Mouse (Mus musculus): ENCODE results near the gene Heg1. TPM values are rescaled to one million over a fixed set of nuclear protein-coding genes. Genes with fewer than 3 reads are reported as not detected.

Heg1 gene
- polyA plus RNA-seq, 1 experiment from 2014 or later: 19.9 TPM

DNA sequence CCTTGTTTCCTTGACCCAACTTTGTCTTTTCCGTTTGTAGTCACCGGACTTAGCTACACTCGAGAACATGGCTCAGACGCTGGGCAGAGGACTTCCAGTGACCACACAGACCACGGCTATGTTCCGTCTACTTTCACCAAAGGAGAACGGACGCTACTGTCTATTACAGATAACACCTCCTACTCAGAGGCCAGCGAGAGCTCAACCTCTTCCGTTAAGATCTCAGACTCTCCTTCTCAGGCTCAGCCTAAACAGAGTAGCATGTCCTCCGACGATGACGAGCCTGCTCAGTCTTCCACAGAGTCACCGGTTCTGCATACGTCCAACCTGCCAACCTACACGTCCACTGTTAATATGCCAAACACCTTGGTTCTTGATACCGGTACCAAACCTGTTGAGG lies 42.1 kb downstream of the Heg1 start:
- no peak for ATAC-seq (ENCODE audit: low FRiP score, low read depth)
- no peak overlapping the region for H3K9ac ChIP-seq
- peaks cover 55% of the 10 kb centered on the region for H3K36me3 ChIP-seq
- 92% methylated on average over 17 of the region's 17 CpGs for WGBS
- 0 out of 2 replicates have a peak, but pooled peaks cover 5% of the 10 kb centered on the region for H3K9me3 ChIP-seq
- no peaks in the 10 kb centered on the region for H3K4me1 ChIP-seq
- H3K27ac ChIP-seq: no peak overlapping the region
- H3K4me2 ChIP-seq (replicated peaks): no peak overlapping the region
- no peak overlapping the region for H3K4me3 ChIP-seq
- no peaks in the 10 kb centered on the region for H3K27me3 ChIP-seq (replicated peaks)

DNA sequence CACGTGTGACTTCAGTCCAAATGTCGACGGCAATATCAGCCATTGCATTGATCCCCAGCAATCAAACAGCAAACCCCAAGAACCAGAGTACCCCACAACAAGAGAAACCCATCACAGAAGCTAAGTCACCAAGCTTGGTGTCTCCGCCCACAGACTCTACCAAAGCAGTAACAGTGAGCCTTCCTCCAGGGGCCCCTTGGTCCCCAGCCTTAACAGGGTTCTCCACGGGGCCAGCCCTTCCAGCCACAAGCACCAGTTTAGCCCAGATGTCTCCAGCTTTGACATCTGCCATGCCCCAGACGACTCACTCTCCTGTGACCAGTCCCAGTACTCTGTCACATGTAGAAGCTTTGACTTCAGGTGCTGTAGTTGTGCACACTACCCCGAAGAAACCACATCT lies 42.7 kb downstream of the Heg1 start:
- ATAC-seq (ENCODE audit: low FRiP score, low read depth): no peak
- no peak overlapping the region for H3K9ac ChIP-seq
- H3K4me2 ChIP-seq (replicated peaks): no peak overlapping the region
- no peaks in the 10 kb centered on the region for H3K27me3 ChIP-seq (replicated peaks)
- H3K4me3 ChIP-seq: no peak overlapping the region
- H3K4me1 ChIP-seq: no peaks in the 10 kb centered on the region
- H3K27ac ChIP-seq: no peak overlapping the region
- H3K9me3 ChIP-seq: 0 out of 2 replicates have a peak, but pooled peaks cover 5% of the 10 kb centered on the region
- 95% methylated on average over 7 of the region's 7 CpGs for WGBS
- H3K36me3 ChIP-seq: peaks cover 51% of the 10 kb centered on the region

DNA sequence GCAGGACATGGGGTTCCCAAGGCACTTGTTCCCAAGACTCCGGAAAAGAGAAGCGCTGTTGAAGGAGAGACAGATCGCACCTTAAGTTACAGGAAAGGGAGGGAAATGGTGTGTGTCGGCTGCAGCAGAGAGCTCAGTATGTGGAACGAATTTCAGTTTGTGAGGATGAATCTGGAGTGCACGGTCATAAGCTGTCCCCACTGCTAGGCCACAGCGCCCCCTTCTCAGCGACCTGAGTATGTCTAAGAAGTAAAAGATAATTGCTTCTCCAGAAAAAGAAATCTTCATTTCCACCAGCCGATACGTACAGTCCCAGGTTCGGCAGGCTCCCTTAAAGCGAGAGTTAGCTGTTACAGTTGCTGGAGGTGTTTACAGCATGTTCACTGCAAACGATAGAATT lies 44.3 kb downstream of the Heg1 start:
- no peak overlapping the region for H3K4me2 ChIP-seq (replicated peaks)
- H3K9ac ChIP-seq: no peak overlapping the region
- no peak overlapping the region for H3K4me3 ChIP-seq
- peaks cover 48% of the 10 kb centered on the region for H3K36me3 ChIP-seq
- no peaks in the 10 kb centered on the region for H3K27me3 ChIP-seq (replicated peaks)
- WGBS: 65% methylated on average over 13 of the region's 13 CpGs
- H3K27ac ChIP-seq: no peak overlapping the region
- ATAC-seq (ENCODE audit: low FRiP score, low read depth): no peak
- no peaks in the 10 kb centered on the region for H3K4me1 ChIP-seq
- H3K9me3 ChIP-seq: 0 out of 2 replicates have a peak, but pooled peaks cover 5% of the 10 kb centered on the region

DNA sequence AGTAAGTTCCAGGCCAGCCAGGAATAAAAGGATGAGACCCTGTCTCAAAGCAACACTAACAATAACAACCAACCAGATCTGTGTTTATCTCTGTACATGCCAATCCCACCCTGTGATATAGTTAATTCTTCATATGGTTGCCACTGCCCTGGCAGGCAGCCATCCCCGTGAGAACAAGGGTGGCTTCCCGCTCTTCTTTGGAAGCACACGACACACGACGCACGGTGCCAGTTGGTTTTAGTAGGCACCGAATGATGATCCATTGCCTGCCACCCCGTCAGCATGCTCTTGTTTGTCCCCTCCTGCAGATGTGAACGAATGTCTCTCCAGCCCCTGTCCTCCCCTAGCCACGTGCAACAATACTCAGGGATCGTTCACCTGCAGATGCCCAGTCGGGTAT lies 47.1 kb downstream of the Heg1 start:
- Histone ChIP-seq H3K9me3 (no peaks in the 10 kb centered on the region), H3K36me3 (peaks cover 30% of the 10 kb centered on the region), H3K4me2 (replicated peaks) (no peak overlapping the region), H3K4me1 (peaks cover 15% of the 10 kb centered on the region), H3K27me3 (replicated peaks) (no peaks in the 10 kb centered on the region), H3K9ac (no peak overlapping the region), H3K27ac (no peak overlapping the region), H3K4me3 (no peak overlapping the region)
- WGBS: 89% methylated on average over 12 of the region's 12 CpGs
- no peak for ATAC-seq (ENCODE audit: low FRiP score, low read depth)

DNA sequence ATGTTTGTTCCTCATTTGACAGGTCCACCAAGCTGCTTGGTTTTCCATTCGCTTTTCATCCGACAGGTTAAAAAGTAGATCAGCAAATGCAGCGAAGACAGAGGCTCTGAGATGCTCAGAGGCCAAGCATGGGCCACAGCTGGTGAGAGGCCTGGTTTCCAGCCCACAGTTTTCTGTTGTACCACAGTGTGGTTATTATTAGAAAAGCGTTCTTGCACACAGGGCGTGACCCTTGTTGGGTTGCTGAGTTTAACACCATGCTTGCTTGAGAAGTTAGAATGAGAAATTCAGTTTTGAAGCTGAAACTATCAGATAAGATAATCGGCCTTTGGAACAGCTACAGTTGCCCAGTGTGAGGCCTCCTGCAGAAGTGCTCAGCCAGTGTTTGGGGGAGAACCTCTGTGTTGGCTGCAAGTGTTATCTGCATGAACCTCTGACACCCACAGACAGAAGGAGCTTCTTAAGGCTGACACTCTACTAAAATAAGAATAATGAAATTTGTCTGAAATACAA lies 48.1 kb downstream of the Heg1 start:
- Histone ChIP-seq H3K4me2 (replicated peaks) (no peak overlapping the region), H3K9me3 (no peaks in the 10 kb centered on the region), H3K4me3 (no peak overlapping the region), H3K27ac (no peak overlapping the region), H3K36me3 (peaks cover 20% of the 10 kb centered on the region), H3K9ac (no peak overlapping the region), H3K27me3 (replicated peaks) (no peaks in the 10 kb centered on the region), H3K4me1 (peaks cover 15% of the 10 kb centered on the region)
- ATAC-seq (ENCODE audit: low FRiP score, low read depth): no peak
- 89% methylated on average over 6 of the region's 6 CpGs for WGBS

DNA sequence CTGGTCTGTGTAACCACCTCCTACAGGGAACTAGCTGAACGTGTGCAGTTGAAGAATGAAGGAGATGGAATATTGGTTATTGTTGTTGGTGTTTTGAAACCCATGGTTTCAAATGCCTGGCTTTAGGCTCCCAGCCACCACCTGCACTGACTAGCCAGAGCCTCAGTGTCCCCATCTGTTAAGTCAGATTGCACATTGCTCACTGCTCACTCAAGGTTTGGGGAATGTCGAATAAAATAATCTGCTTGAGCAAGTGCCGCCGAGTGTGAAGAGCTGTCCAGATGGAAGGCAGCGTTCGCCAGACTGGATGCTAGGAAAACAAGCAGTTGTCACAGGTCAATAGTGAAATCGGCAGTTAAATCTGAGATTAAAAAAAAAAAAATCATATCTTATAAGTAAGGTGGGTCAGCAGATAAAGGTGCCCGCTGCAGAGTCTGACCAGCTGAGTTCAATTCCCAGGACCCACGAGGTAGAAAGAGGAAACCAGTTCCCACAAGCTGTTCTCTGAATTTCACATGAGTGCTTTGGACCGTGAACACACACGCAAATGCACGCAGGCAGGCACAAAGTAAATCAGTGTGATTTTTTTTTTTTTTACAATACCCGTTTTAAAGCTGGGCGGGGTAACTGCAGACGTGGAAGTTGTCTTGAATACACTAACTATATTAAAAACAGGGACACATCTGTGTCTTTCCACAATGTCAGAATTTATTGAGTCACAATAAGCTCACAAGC lies 48.8 kb downstream of the Heg1 start:
- H3K36me3 ChIP-seq: peaks cover 12% of the 10 kb centered on the region; the same call in 1 of the 2 replicates
- ATAC-seq (ENCODE audit: low FRiP score, low read depth): no peak
- H3K27ac ChIP-seq: no peak overlapping the region
- H3K9ac ChIP-seq: no peak overlapping the region
- H3K9me3 ChIP-seq: no peaks in the 10 kb centered on the region
- no peak overlapping the region for H3K4me3 ChIP-seq
- no peaks in the 10 kb centered on the region for H3K27me3 ChIP-seq (replicated peaks)
- 67% methylated on average over 15 of the region's 15 CpGs for WGBS
- H3K4me1 ChIP-seq: peaks cover 21% of the 10 kb centered on the region
- H3K4me2 ChIP-seq (replicated peaks): no peak overlapping the region

DNA sequence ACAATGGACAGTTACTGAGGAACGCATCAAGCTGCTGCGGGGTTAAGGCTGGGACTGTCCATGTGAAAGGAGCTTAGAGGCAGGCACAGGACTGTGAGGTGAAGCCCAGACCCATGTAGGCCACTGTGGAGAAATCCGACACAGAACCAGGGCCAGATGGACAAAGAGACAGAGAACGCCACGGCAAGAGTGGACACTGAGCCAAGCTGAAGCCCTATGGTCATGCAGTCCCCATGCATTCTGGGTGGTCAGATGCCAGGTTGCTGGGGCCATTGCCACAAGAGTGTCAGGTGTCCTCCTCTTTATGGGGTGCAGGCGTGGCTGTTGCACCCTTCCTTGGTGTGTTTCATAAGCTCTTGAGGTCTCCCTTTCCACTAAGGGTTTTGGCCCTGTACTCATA lies 49.7 kb downstream of the Heg1 start:
- ATAC-seq (ENCODE audit: low FRiP score, low read depth): no peak

DNA sequence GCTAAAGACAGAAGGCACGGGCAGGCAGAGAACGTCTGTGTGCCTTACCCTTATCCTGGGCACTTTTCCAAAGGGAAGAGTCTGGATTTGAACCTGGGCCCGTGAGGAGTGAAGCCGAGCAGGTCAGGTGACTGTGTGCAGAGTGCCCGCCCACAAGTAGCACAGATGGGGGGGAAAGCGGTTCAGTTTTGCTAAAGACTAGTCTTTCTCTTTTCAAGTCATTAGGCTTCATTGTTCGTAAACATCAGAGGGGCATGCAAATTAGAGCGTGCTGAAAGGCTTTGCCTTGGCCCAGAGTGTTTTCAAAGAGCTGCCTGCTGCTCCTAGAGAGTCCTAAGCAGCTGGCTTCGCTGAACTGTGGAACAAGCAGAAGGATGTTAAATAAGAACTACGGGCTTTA lies 50.4 kb downstream of the Heg1 start:
- Histone ChIP-seq H3K27me3 (replicated peaks) (no peaks in the 10 kb centered on the region), H3K9me3 (no peaks in the 10 kb centered on the region), H3K4me3 (no peak overlapping the region), H3K4me2 (replicated peaks) (no peak overlapping the region), H3K27ac (no peak overlapping the region; the same call in 1 of the 2 replicates), H3K9ac (no peak overlapping the region), H3K36me3 (peaks cover 9% of the 10 kb centered on the region; the same call in 1 of the 2 replicates), H3K4me1 (peaks cover 23% of the 10 kb centered on the region)
- ATAC-seq (ENCODE audit: low FRiP score, low read depth): peak; percentile 87
- WGBS: 11% methylated on average over 10 of the region's 10 CpGs

More for the DNA sequence above, 49.7 kb downstream of the Heg1 start:
- Histone ChIP-seq H3K4me2 (replicated peaks) (no peak overlapping the region), H3K4me3 (no peak overlapping the region), H3K36me3 (peaks cover 11% of the 10 kb centered on the region; the same call in 1 of the 2 replicates), H3K27ac (no peak overlapping the region), H3K9ac (no peak overlapping the region), H3K4me1 (peaks cover 21% of the 10 kb centered on the region), H3K9me3 (no peaks in the 10 kb centered on the region), H3K27me3 (replicated peaks) (no peaks in the 10 kb centered on the region)
- WGBS: 91% methylated on average over 6 of the region's 6 CpGs

DNA sequence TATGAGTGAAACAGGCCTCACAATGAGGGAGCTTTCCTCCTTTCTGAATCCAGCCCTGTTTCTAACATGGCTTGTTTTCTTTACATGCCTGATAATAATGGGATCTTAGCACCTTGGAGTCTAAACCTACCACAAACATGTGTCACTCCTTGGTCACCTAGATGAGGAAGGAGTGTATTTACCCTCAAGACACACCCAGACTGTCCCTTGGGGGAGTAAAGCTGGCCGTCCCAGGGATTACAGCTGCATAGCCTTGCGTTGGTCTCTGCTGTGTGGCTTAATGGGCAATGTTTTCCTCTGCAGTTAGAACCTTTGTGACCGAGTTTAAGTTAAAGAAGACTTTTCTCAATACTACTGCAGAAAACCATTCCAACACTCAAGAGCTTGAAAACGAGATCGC lies 51.1 kb downstream of the Heg1 start:
- H3K4me2 ChIP-seq (replicated peaks): no peak overlapping the region
- H3K4me1 ChIP-seq: peaks cover 29% of the 10 kb centered on the region
- peak; percentile 25; the same call in 1 of the 2 replicates for ATAC-seq (ENCODE audit: low FRiP score, low read depth)
- no peaks in the 10 kb centered on the region for H3K9me3 ChIP-seq
- H3K36me3 ChIP-seq: 0 out of 2 replicates have a peak, but pooled peaks cover 3% of the 10 kb centered on the region
- no peak overlapping the region for H3K9ac ChIP-seq
- H3K4me3 ChIP-seq: no peak overlapping the region
- 59% methylated on average over 5 of the region's 5 CpGs for WGBS
- H3K27ac ChIP-seq: no peak overlapping the region
- no peaks in the 10 kb centered on the region for H3K27me3 ChIP-seq (replicated peaks)

DNA sequence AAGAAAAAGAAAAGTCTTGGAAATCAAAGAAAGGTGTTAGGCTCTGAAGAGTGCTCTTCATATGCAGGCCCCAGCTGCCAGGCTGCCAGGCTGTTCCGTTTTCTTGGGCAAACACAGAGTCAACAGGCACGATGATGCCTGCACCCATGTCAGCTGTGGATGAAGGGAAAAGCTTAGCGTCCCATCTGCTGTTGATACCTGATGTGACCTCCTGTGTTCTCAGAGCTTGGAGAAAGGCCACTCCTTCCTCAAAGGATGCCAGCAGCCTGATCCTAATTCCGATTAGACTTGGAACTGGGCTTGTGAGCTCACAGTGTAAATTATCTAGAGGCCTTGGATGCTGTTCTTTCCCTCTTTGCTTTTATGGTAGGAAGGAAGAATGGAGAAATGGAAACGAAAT lies 51.6 kb downstream of the Heg1 start:
- WGBS: 75% methylated on average over 5 of the region's 5 CpGs
- ATAC-seq (ENCODE audit: low FRiP score, low read depth): no peak
- no peak overlapping the region for H3K4me3 ChIP-seq
- no peaks in the 10 kb centered on the region for H3K27me3 ChIP-seq (replicated peaks)
- no peak overlapping the region for H3K27ac ChIP-seq
- no peaks in the 10 kb centered on the region for H3K9me3 ChIP-seq
- H3K9ac ChIP-seq: no peak overlapping the region
- H3K4me2 ChIP-seq (replicated peaks): no peak overlapping the region
- peaks cover 35% of the 10 kb centered on the region for H3K4me1 ChIP-seq
- no peaks in the 10 kb centered on the region for H3K36me3 ChIP-seq

DNA sequence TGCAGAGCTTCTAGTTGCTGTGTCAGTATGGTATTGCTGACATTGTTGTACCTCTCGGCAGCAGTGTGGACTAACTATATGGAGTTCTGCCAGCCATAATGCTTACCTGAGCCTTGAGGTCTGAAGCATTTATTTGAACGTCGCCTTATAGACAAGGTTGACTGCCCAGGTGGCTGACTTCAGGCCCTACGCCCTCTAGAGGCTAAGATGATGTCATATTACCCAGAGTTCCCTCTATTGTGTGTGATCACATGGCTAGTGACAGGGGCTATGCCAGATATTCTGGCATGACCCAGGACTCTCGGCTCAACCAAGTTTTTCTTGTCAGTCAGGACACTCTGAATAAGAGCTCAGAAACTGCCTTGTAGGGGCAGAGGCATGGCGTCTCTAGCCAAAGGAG lies 52.6 kb downstream of the Heg1 start:
- no peak overlapping the region for H3K4me2 ChIP-seq (replicated peaks)
- no peaks in the 10 kb centered on the region for H3K9me3 ChIP-seq
- H3K9ac ChIP-seq: no peak overlapping the region
- no peak overlapping the region for H3K4me3 ChIP-seq
- no peak overlapping the region for H3K27ac ChIP-seq
- peaks cover 44% of the 10 kb centered on the region for H3K4me1 ChIP-seq
- H3K27me3 ChIP-seq (replicated peaks): no peaks in the 10 kb centered on the region
- ATAC-seq (ENCODE audit: low FRiP score, low read depth): no peak
- H3K36me3 ChIP-seq: no peaks in the 10 kb centered on the region
- 83% methylated on average over 6 of the region's 6 CpGs for whole genome bisulfite sequencing

DNA sequence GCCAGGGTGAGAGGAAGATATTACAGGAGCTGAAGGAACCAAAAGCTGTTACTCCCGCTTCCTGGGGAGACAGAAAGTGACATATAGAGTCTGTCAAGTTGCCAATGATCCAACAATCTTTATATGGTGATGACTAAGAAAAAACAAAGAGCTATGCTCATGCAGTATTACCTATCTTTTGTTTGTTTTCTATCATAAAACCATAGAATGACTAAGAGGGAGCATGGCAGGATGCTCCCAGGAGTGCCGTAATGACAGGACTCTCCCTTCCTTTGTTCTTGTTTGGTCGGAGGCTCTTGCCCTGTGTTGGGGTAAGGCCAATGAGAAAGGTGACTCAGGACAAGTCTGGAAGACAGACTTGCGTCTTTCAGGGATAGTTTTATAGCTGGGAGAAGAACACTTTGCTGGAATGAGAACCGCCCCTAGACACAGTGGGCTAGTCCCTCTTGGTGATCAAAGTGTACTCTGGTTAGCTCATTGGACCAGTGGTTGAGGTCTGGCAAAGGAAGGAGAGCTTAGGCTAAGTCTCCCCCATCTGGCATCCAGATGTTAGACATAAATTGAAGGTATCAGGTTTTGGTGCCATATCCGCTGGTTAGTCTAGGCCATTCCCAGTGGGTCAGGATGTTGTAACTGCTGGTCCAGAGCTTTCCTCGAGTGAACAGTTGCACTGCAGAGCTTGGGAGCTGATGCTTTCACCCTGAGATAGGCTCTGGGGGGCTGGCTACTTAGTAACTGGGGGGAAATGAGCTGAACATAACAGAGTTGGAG lies 55.0 kb downstream of the Heg1 start:
- peaks cover 49% of the 10 kb centered on the region for H3K4me1 ChIP-seq
- WGBS: 58% methylated on average over 7 of the region's 7 CpGs
- H3K36me3 ChIP-seq: peaks cover 3% of the 10 kb centered on the region; the same call in 1 of the 2 replicates
- H3K27ac ChIP-seq: no peak overlapping the region
- no peak overlapping the region for H3K4me2 ChIP-seq (replicated peaks)
- H3K27me3 ChIP-seq (replicated peaks): no peaks in the 10 kb centered on the region
- ATAC-seq (ENCODE audit: low FRiP score, low read depth): no peak
- no peak overlapping the region for H3K9ac ChIP-seq
- no peak overlapping the region for H3K4me3 ChIP-seq
- H3K9me3 ChIP-seq: no peaks in the 10 kb centered on the region
